Mouse (Mus musculus) E14TG2a.4 (cell line): ENCODE data around the gene Ttc28.

Experiments
- H3K27me3 ChIP-seq: 2 replicates; pipeline ENCODE4 v1.6.1; 2014; ENCODE audit warnings: low read length, control low read depth; ENCODE audit not compliant: insufficient read depth
- H3K36me3 ChIP-seq: 2 replicates; pipeline ENCODE4 v1.6.1; 2014; ENCODE audit warnings: low read length, control low read depth; ENCODE audit not compliant: insufficient read depth
- H3K4me1 ChIP-seq: replicated peaks from 2 replicates; pipeline ENCODE4 v1.6.1; 2014; ENCODE audit warnings: low read depth, low read length, control low read depth
- H3K4me3 ChIP-seq: replicated peaks from 2 replicates; pipeline ENCODE4 v1.5.1; 2014; ENCODE audit warnings: mild to moderate bottlenecking, low read length
- H3K9me3 ChIP-seq: 2 replicates; pipeline ENCODE4 v1.6.1; 2014; ENCODE audit warnings: low read length, control low read depth
- CTCF ChIP-seq: conservative IDR thresholded peaks from 2 replicates; pipeline ENCODE4 v1.5.1; 2014; ENCODE audit warnings: low read length
- NANOG ChIP-seq: IDR thresholded peaks from 2 replicates; pipeline ENCODE4 v1.6.1; 2014; ENCODE audit warnings: borderline replicate concordance, low read length, mixed read lengths
- POU5F1 ChIP-seq: IDR thresholded peaks from 2 replicates; pipeline ENCODE4 v1.6.1; 2014; ENCODE audit warnings: low read length, borderline replicate concordance

The Ttc28 gene

GRCm38 (mm10) chr5:111097233-111098160, 217.9 kb downstream of the Ttc28 start:
- Histone ChIP-seq H3K4me1 (peaks cover 16% of the 10 kb centered on the region), H3K9me3 (no peaks in the 10 kb centered on the region), H3K36me3 (no peaks in the 10 kb centered on the region), H3K4me3 (no peak overlapping the region), H3K27me3 (no peaks in the 10 kb centered on the region; the same call in none of the 2 replicates)
- TF ChIP-seq POU5F1 (no peak), NANOG (no peak), CTCF (no peak)

GRCm38 (mm10) chr5:111098516-111099274, 219.1 kb downstream of the Ttc28 start:
- no peaks in the 10 kb centered on the region for H3K36me3 ChIP-seq
- TF ChIP-seq CTCF, result no peak
- no peak for TF ChIP-seq POU5F1
- TF ChIP-seq NANOG, result no peak
- peaks cover 16% of the 10 kb centered on the region for H3K4me1 ChIP-seq
- H3K27me3 ChIP-seq, result peaks cover 3% of the 10 kb centered on the region
- H3K4me3 ChIP-seq, result no peak overlapping the region
- H3K9me3 ChIP-seq, result no peaks in the 10 kb centered on the region

GRCm38 (mm10) chr5:111100585-111100984, 221.0 kb downstream of the Ttc28 start:
- H3K36me3 ChIP-seq, result no peaks in the 10 kb centered on the region
- peaks cover 16% of the 10 kb centered on the region for H3K4me1 ChIP-seq
- H3K27me3 ChIP-seq, result peaks cover 6% of the 10 kb centered on the region
- no peak overlapping the region for H3K4me3 ChIP-seq
- TF ChIP-seq CTCF (no peak), POU5F1 (no peak), NANOG (no peak)
- H3K9me3 ChIP-seq, result no peaks in the 10 kb centered on the region

GRCm38 (mm10) chr5:111101383-111101932, 221.9 kb downstream of the Ttc28 start:
- no peak for TF ChIP-seq POU5F1
- TF ChIP-seq NANOG, result no peak
- no peak for TF ChIP-seq CTCF
- H3K4me1 ChIP-seq, result peaks cover 20% of the 10 kb centered on the region

GRCm38 (mm10) chr5:111104801-111105200, 225.2 kb downstream of the Ttc28 start:
- Histone ChIP-seq H3K36me3 (no peaks in the 10 kb centered on the region), H3K27me3 (peaks cover 8% of the 10 kb centered on the region), H3K4me3 (no peak overlapping the region), H3K4me1 (peaks cover 17% of the 10 kb centered on the region), H3K9me3 (no peaks in the 10 kb centered on the region)
- TF ChIP-seq NANOG (no peak), CTCF (no peak), POU5F1 (no peak)

More at GRCm38 (mm10) chr5:111101383-111101932, 221.9 kb downstream of the Ttc28 start:
- Histone ChIP-seq H3K36me3 (no peaks in the 10 kb centered on the region), H3K9me3 (no peaks in the 10 kb centered on the region), H3K27me3 (peaks cover 6% of the 10 kb centered on the region), H3K4me3 (no peak overlapping the region)

- Histone ChIP-seq H3K4me3 (no peak overlapping the region; the same call in 1 of the 2 replicates), H3K27me3 (0 out of 2 replicates have a peak, but pooled peaks cover 2% of the 10 kb centered on the region), H3K36me3 (no peaks in the 10 kb centered on the region), H3K9me3 (no peaks in the 10 kb centered on the region), H3K4me1 (peaks cover 54% of the 10 kb centered on the region)
- TF ChIP-seq CTCF (no peak), NANOG (no peak), POU5F1 (no peak)
These were observed 231.8 kb downstream of the Ttc28 start for GRCm38 (mm10) chr5:111111378-111111777.

GRCm38 (mm10) chr5:111113183-111113582, 233.6 kb downstream of the Ttc28 start:
- Histone ChIP-seq H3K27me3 (peaks cover 7% of the 10 kb centered on the region; the same call in 1 of the 2 replicates), H3K4me3 (no peak overlapping the region)
- TF ChIP-seq POU5F1 (no peak), CTCF (no peak), NANOG (no peak)

GRCm38 (mm10) chr5:111113694-111114375, 234.2 kb downstream of the Ttc28 start:
- H3K36me3 ChIP-seq, result no peaks in the 10 kb centered on the region
- no peaks in the 10 kb centered on the region for H3K9me3 ChIP-seq
- TF ChIP-seq CTCF (no peak), POU5F1 (no peak), NANOG (no peak)
- peaks cover 12% of the 10 kb centered on the region for H3K27me3 ChIP-seq
- peaks cover 44% of the 10 kb centered on the region for H3K4me1 ChIP-seq
- no peak overlapping the region for H3K4me3 ChIP-seq

More at GRCm38 (mm10) chr5:111113183-111113582, 233.6 kb downstream of the Ttc28 start:
- H3K4me1 ChIP-seq, result peaks cover 44% of the 10 kb centered on the region
- no peaks in the 10 kb centered on the region for H3K9me3 ChIP-seq
- H3K36me3 ChIP-seq, result no peaks in the 10 kb centered on the region

GRCm38 (mm10) chr5:111114597-111114996, 235.0 kb downstream of the Ttc28 start:
- Histone ChIP-seq H3K4me3 (no peak overlapping the region), H3K36me3 (no peaks in the 10 kb centered on the region)
- TF ChIP-seq NANOG (no peak), CTCF (no peak), POU5F1 (no peak)

More at GRCm38 (mm10) chr5:111114597-111114996, 235.0 kb downstream of the Ttc28 start:
- peaks cover 44% of the 10 kb centered on the region for H3K4me1 ChIP-seq
- H3K9me3 ChIP-seq, result no peaks in the 10 kb centered on the region
- H3K27me3 ChIP-seq, result peaks cover 13% of the 10 kb centered on the region
